Mouse (Mus musculus) urinary bladder, postnatal 14 days (tissue): ENCODE measurements around the gene Lyve1.

ENCODE experiments used
- DNase-seq: peaks from one replicate; pipeline ENCODE4 v3.0.0; 2021; ENCODE audit warnings: low spot score

Lyve1 gene

GRCm38 (mm10) chr7:110809585-110810557 lies 53.2 kb downstream of the Lyve1 start:
- DNase-seq = no peak

- no peak for DNase-seq
Observed at GRCm38 (mm10) chr7:110808962-110809361, 54.1 kb downstream of the Lyve1 start.

- DNase-seq = no peak
Observed at GRCm38 (mm10) chr7:110807460-110808030, 55.5 kb downstream of the Lyve1 start.

- DNase-seq = no peak
Observed at GRCm38 (mm10) chr7:110804266-110804665, 58.8 kb downstream of the Lyve1 start.

GRCm38 (mm10) chr7:110803131-110803530 lies 59.9 kb downstream of the Lyve1 start:
- no peak for DNase-seq

- DNase-seq = peak; percentile 87
Observed at GRCm38 (mm10) chr7:110801028-110801427, 62.0 kb downstream of the Lyve1 start.
